Mouse (Mus musculus) liver, embryonic 18 days (tissue): ENCODE measurements around the gene Slc25a45. TPM values are rescaled to one million over a fixed set of nuclear protein-coding genes. Genes with fewer than 3 reads are reported as not detected.

Experiments
- polyA plus RNA-seq: library from polyadenylated mRNA; depleted of rRNA; stranded (reverse); fragments of >200 nt; gene quantifications from 2 replicates; pipeline ENCODE4 v1.2.3, GENCODE M21; 2012; rRNA removed

The Slc25a45 gene
- polyA plus RNA-seq = 10.8 and 11.3 TPM in 2 replicates

DNA sequence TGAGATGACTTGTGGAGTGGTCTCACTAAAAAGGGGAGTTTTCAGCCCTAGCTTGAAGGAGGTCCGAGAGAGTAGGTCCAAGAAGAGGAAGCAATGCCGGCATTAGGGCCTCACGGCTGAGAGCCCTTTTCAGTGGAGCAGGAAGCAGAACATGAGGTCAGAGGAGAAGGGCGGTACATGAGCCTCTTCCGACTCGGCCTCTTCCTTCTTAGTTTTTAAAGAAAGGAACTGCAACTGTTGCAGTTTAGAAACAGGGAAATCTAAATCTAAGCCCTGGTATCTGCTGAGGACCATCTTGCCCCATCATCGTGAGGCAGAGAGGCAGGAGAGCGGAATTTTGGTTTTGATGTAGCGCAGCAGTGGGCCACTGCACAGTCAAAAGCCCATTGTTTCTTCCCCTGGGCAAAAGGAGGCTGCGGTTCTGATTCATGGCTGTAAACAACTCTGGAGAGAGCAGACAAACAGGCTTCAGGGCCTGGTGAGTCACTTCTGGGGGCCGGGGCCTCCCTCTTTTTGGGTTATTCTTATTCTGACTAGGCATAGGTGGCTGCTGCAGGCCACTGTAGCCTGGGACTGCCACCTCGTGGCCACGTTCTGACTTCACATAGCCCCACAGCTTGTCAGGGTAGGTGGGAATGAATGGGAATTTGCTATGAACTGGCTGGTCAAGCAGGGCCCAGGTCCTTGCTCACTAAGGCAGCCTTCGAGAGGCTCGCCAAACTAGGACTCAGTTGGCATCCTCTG lies at the start of gene Slc25a45:
Slc25a45 (plus strand) TSS at position 191 of the 744 bp plus-strand sequence.

DNA sequence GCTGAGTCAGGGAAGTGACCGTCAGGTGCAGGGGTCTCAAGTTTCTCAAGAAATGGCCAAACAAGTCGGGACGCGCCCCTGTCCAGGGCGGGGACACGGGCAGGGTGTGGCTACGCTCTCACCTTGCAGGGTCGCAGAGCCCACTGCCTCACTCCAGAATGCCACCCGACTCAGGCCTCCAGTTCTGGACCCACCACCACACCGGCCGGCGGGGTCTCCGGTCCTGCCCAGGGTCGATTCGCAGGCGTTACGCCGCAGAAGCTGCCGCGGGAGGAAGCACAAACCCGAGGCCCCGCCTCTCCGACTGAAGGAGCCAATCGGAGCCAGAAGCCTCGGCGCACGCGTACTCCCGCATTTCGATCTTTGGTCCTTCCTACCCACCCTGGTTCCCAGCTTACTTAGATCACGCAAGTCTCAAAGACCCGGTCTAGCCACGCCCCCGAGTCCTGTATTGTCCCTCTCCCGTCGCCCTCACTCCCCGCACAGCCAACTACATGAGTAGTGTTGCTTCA lies 2.6 kb upstream of the Slc25a45 start, which contains the start of gene Frmd8:
Frmd8 (minus strand) TSS at position 306 of the 512 bp plus-strand sequence.

DNA sequence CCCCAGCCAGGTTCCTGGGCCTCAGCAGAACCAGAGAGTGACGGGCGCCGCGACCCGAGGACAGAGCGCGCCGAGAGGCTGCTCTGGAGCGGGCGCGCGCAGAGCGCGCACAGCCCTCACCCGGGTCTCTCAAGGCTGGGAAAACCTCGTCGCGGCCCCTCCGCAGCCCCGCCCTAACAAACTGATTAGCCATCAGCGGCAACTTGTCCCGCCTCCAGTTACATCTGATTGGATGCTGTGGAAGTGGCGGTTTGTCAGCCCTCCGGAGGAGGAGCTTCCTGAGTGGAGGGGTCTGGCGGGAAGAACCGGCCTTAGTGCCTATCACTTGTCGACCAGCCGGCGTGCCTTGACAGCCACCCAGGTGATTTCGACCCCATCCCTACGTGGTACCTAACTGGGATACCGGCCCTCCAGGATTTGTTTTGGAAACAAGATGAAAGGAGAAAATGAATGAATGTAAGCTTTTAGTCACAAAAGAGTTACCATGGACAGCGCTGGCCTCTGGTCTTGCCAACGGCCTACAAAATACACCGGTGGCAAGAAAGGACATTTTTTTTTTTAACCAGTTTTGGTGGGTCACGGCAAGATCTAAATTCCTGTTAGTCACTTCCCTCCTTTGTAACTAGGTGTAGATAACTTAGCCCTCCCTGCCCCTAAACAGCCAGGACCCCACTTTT lies 16.5 kb downstream of the Slc25a45 start, which contains the start of gene Tigd3:
Tigd3 (minus strand) TSS at position 148 of the 677 bp plus-strand sequence.

DNA sequence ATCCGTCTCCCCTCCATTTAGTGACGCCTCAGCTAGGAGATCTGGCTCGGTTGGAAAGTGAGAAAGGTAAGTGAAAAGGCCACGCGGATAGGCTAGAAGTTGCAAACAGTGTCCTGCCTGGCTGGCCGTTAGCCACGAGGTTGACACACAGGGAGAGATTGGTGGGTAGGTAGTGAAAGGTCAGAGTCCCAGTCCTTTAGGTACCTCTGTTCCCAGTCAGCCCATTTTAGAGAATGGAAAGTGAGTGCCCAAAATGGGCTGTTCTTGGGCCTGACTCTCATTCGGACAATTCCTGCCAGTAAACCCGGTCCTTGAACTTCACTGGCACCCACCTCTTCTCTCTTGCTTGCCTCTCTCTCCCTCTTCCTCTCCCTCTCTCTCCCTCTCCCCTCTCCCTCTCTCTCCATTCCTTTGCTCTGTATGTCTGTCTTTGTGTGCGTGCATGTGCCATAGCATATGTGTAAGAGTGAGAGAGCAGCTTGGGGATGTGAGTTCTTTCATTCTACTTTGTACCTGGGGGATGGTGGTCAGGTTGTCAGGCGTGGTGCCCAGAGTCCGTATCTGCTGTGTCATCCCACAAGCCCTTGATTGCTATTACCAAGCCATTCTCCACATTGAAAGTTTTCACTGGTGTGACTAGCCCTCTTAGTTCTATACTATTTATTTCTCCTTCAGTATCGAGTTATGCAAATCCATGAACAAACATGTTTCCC lies 35.6 kb downstream of the Slc25a45 start, which contains the start of gene Dpf2:
Dpf2 (minus strand) TSS at position 4 of the 713 bp plus-strand sequence.

DNA sequence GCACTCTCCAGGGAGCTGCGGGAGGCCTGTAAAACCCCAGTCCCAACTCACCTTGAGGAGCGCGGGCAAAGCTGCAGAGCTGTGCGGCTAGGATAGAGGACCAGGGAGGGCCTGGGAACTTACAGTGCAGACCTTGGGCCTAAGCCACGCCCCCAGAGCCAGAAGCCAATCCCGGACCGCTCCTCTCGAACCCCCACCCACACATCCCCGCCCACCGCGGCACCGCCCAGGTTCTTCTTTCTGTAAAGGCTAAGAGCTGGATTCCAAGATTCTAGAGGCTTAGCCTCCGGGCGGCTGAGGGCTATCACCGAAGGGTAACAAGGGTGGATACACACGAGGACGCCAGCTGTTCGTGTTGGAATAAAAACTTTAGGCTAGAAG lies 47.1 kb downstream of the Slc25a45 start, which contains the start of gene Cdc42ep2:
Cdc42ep2 (minus strand) TSS at position 104 of the 381 bp plus-strand sequence.

Other genes starting within 250 kb of the Slc25a45 start
- 16.8 and 17.9 TPM in 2 replicates for gene Rela, start 240.3 kb upstream of the Slc25a45 start, polyA plus RNA-seq
- gene Sipa1, start 214.1 kb upstream of the Slc25a45 start, polyA plus RNA-seq = 21.9 and 28.0 TPM in 2 replicates
- 14.1 and 14.8 TPM in 2 replicates for gene Map3k11, start 189.1 kb upstream of the Slc25a45 start, polyA plus RNA-seq
- gene Pcnx3, start 188.9 kb upstream of the Slc25a45 start, polyA plus RNA-seq = 12.6 and 16.7 TPM in 2 replicates
- gene Kcnk7, start 173.4 kb upstream of the Slc25a45 start, polyA plus RNA-seq = 0.02 TPM in 2 replicates
- 46.5 and 51.9 TPM in 2 replicates for gene Ehbp1l1, start 151.5 kb upstream of the Slc25a45 start, polyA plus RNA-seq
- 27.2 and 28.2 TPM in 2 replicates for gene Fam89b, start 148.2 kb upstream of the Slc25a45 start, polyA plus RNA-seq
- 3.3 and 3.8 TPM in 2 replicates for gene Ltbp3, start 136.9 kb upstream of the Slc25a45 start, polyA plus RNA-seq
- gene Scyl1, start 106.4 kb upstream of the Slc25a45 start, polyA plus RNA-seq = 28.7 and 29.1 TPM in 2 replicates
- 5.5 and 6.7 TPM in 2 replicates for gene Frmd8, start 2.5 kb upstream of the Slc25a45 start, polyA plus RNA-seq
- gene Tigd3, start 16.3 kb downstream of the Slc25a45 start, polyA plus RNA-seq = 1.1 and 1.4 TPM in 2 replicates
- 31.6 and 33.1 TPM in 2 replicates for gene Dpf2, start 35.2 kb downstream of the Slc25a45 start, polyA plus RNA-seq
- 3.1 and 3.5 TPM in 2 replicates for gene Cdc42ep2, start 47.0 kb downstream of the Slc25a45 start, polyA plus RNA-seq
- gene Pola2, start 86.4 kb downstream of the Slc25a45 start, polyA plus RNA-seq = 32.2 and 32.9 TPM in 2 replicates
- 0.05 and 0.07 TPM in 2 replicates for gene Slc22a20, start 108.3 kb downstream of the Slc25a45 start, polyA plus RNA-seq
- gene Capn1, start 138.1 kb downstream of the Slc25a45 start, polyA plus RNA-seq = 16.0 and 18.9 TPM in 2 replicates
- 12.0 and 13.7 TPM in 2 replicates for gene Syvn1, start 168.8 kb downstream of the Slc25a45 start, polyA plus RNA-seq
- gene Mrpl49, start 180.0 kb downstream of the Slc25a45 start, polyA plus RNA-seq = 22.4 and 23.7 TPM in 2 replicates
- 1,008 and 1,075 TPM in 2 replicates for gene Fau, start 180.0 kb downstream of the Slc25a45 start, polyA plus RNA-seq
- 18.6 and 20.3 TPM in 2 replicates for gene Znhit2, start 183.4 kb downstream of the Slc25a45 start, polyA plus RNA-seq
- 74.1 and 93.2 TPM in 2 replicates for gene Tm7sf2, start 190.6 kb downstream of the Slc25a45 start, polyA plus RNA-seq
- 20.2 and 24.9 TPM in 2 replicates for gene Vps51, start 199.4 kb downstream of the Slc25a45 start, polyA plus RNA-seq
- not detected in 2 replicates for gene Tmem262, start 202.2 kb downstream of the Slc25a45 start, polyA plus RNA-seq
- gene Gm28374, start 204.4 kb downstream of the Slc25a45 start, polyA plus RNA-seq = 0.26 and 0.29 TPM in 2 replicates
- gene Zfpl1, start 207.1 kb downstream of the Slc25a45 start, polyA plus RNA-seq = 18.7 and 21.2 TPM in 2 replicates
- gene Cdca5, start 207.2 kb downstream of the Slc25a45 start, polyA plus RNA-seq = 11.0 and 11.4 TPM in 2 replicates
- 0.14 and 0.23 TPM in 2 replicates for gene AC131692.1, start 216.6 kb downstream of the Slc25a45 start, polyA plus RNA-seq
- gene Naaladl1, start 228.0 kb downstream of the Slc25a45 start, polyA plus RNA-seq = 2.1 TPM in 2 replicates
- 12.5 and 12.8 TPM in 2 replicates for gene Sac3d1, start 240.8 kb downstream of the Slc25a45 start, polyA plus RNA-seq